In genomic region chr14:30716051-30716952, GRCm38 (mm10) we compare ENCODE assay signal across 8 mouse cellular contexts. TPM values are rescaled to one million over a fixed set of nuclear protein-coding genes. Genes with fewer than 3 reads are reported as not detected.
DNase-seq lines count a peak whose midpoint lies in the region; ATAC-seq and TF ChIP-seq lines count a peak whose summit lies in the region.

No protein-coding gene starts in this region.

- no peak for TF ChIP-seq CTCF in C2C12 (IDR thresholded peaks at IDR 0.05; ENCODE audit: control insufficient read depth, insufficient read depth, insufficient read length)
- no peak for TF ChIP-seq CTCF in heart, adult 2 months (IDR thresholded peaks at IDR 0.05)

- peaks cover 7% of the 10 kb centered on the region for H3K79me3 ChIP-seq in C2C12 (ENCODE audit: low read depth)

- H3K4me1 ChIP-seq in embryonic facial prominence, embryonic 12.5 days, result peaks cover 5% of the 10 kb centered on the region; the same call in 1 of the 2 replicates
- peaks cover 4% of the 10 kb centered on the region for H3K4me1 ChIP-seq in heart, adult 2 months (ENCODE audit: control insufficient read depth, insufficient read depth, low read length)
- H3K4me1 ChIP-seq in liver, embryonic 12.5 days, result peaks cover 44% of the 10 kb centered on the region
- 0 out of 2 replicates have a peak, but pooled peaks cover 8% of the 10 kb centered on the region for H3K4me1 ChIP-seq in stomach, embryonic 15.5 days

- no peak for TF ChIP-seq POLR2A in heart, adult 2 months (IDR thresholded peaks at IDR 0.05; ENCODE audit: insufficient read depth, low read depth, low read length)

- H3K9ac ChIP-seq in embryonic facial prominence, embryonic 12.5 days, result peak overlapping the region; percentile 88
- peak overlapping the region; percentile 93 for H3K9ac ChIP-seq in heart, adult 2 months (ENCODE audit: low read depth, low read length)
- peak overlapping the region; percentile 92 for H3K9ac ChIP-seq in liver, embryonic 12.5 days
- peak overlapping the region; percentile 82 for H3K9ac ChIP-seq in stomach, embryonic 15.5 days

- peaks cover 30% of the 10 kb centered on the region for H3K79me2 ChIP-seq in C2C12 (ENCODE audit: control insufficient read depth, insufficient read depth)
- no peaks in the 10 kb centered on the region for H3K79me2 ChIP-seq in heart, adult 2 months (replicated peaks; ENCODE audit: control insufficient read depth, insufficient read depth, low read length)

- H3K4me2 ChIP-seq in embryonic facial prominence, embryonic 12.5 days (replicated peaks), result peak overlapping the region; percentile 79
- peak overlapping the region; percentile 100 for H3K4me2 ChIP-seq in liver, embryonic 12.5 days
- H3K4me2 ChIP-seq in stomach, embryonic 15.5 days, result peak overlapping the region; percentile 92

- intact Hi-C loops in heart, adult 2 months (cut with DNase I), result loop anchor here (5.0 to 10.0 kb wide), 3 partner anchors 111 to 228 kb away; partner anchors contain the start of genes Itih1 and Tmem110

- H3K4me3 ChIP-seq in C2C12 (ENCODE audit: insufficient read depth, poor library complexity, severe bottlenecking), result peak overlapping the region; percentile 56
- H3K4me3 ChIP-seq in embryonic facial prominence, embryonic 12.5 days, result peak overlapping the region; percentile 85
- H3K4me3 ChIP-seq in heart, adult 2 months, result peak overlapping the region; percentile 81
- H3K4me3 ChIP-seq in liver, embryonic 12.5 days, result peak overlapping the region; percentile 91
- H3K4me3 ChIP-seq in stomach, embryonic 15.5 days (replicated peaks), result peak overlapping the region; percentile 89

- ATAC-seq in embryonic facial prominence, embryonic 12.5 days (ENCODE audit: insufficient number of reproducible peaks, insufficient read depth, low FRiP score, low TSS enrichment), result peak; percentile 17; the same call in 1 of the 2 replicates
- peak; percentile 61 for ATAC-seq in liver, embryonic 12.5 days
- ATAC-seq in monocyte, adult 5-6 weeks (replicated peaks; ENCODE audit: insufficient number of reproducible peaks, low FRiP score, low TSS enrichment, poor library complexity, severe bottlenecking), result 0 out of 2 replicates have a peak, but pooled peaks have one; percentile 2
- ATAC-seq in stomach, embryonic 15.5 days (ENCODE audit: insufficient read depth, low FRiP score, low read depth), result peak; percentile 48

- peak; percentile 87 for DNase-seq in adrenal gland, adult 2 months
- DNase-seq in heart, adult 2 months, result peak; percentile 81
- DNase-seq in kidney, adult 18-20 months, result peak; percentile 69

- TF ChIP-seq EP300 in heart, adult 2 months (IDR thresholded peaks at IDR 0.05; ENCODE audit: insufficient read depth, low read depth, low read length), result no peak

- peak overlapping the region; percentile 90 for H3K27ac ChIP-seq in embryonic facial prominence, embryonic 12.5 days
- peak overlapping the region; percentile 90 for H3K27ac ChIP-seq in heart, adult 2 months
- H3K27ac ChIP-seq in liver, embryonic 12.5 days, result peak overlapping the region; percentile 91
- H3K27ac ChIP-seq in stomach, embryonic 15.5 days, result peak overlapping the region; percentile 90

- no peaks in the 10 kb centered on the region for H3K27me3 ChIP-seq in C2C12 (ENCODE audit: control insufficient read depth, insufficient read depth, insufficient read length)
- peaks cover 8% of the 10 kb centered on the region for H3K27me3 ChIP-seq in embryonic facial prominence, embryonic 12.5 days
- H3K27me3 ChIP-seq in heart, adult 2 months (ENCODE audit: control insufficient read depth, insufficient read depth, low read length), result no peaks in the 10 kb centered on the region
- H3K27me3 ChIP-seq in liver, embryonic 12.5 days (replicated peaks), result peaks cover 18% of the 10 kb centered on the region
- H3K27me3 ChIP-seq in stomach, embryonic 15.5 days (replicated peaks), result peaks cover 11% of the 10 kb centered on the region

- WGBS in embryonic facial prominence, embryonic 12.5 days, result under 1% methylated on average over 55 of the region's 106 CpGs
- 1% methylated on average over 88 of the region's 106 CpGs for WGBS in heart, adult 2 months
- WGBS in liver, embryonic 12.5 days (ENCODE audit: insufficient replicate concordance), result under 1% methylated on average over 55 of the region's 106 CpGs
- WGBS in stomach, embryonic 15.5 days, result under 1% methylated on average over 62 of the region's 106 CpGs

- H3K36me3 ChIP-seq in C2C12 (ENCODE audit: control insufficient read depth, insufficient read depth), result no peaks in the 10 kb centered on the region
- H3K36me3 ChIP-seq in embryonic facial prominence, embryonic 12.5 days, result no peaks in the 10 kb centered on the region
- peaks cover 3% of the 10 kb centered on the region; the same call in 1 of the 2 replicates for H3K36me3 ChIP-seq in heart, adult 2 months (ENCODE audit: control insufficient read depth, insufficient read depth, low read length)
- no peaks in the 10 kb centered on the region for H3K36me3 ChIP-seq in liver, embryonic 12.5 days
- no peaks in the 10 kb centered on the region for H3K36me3 ChIP-seq in stomach, embryonic 15.5 days

- no peaks in the 10 kb centered on the region for H3K9me3 ChIP-seq in embryonic facial prominence, embryonic 12.5 days
- no peaks in the 10 kb centered on the region for H3K9me3 ChIP-seq in liver, embryonic 12.5 days (replicated peaks)
- H3K9me3 ChIP-seq in stomach, embryonic 15.5 days, result no peaks in the 10 kb centered on the region

- H3ac ChIP-seq in C2C12 (ENCODE audit: control insufficient read depth, insufficient read length, low read depth), result peak overlapping the region; percentile 88

TF ChIP-seq in C2C12, 6 proteins besides CTCF, POLR2A, EP300 and RAD21:
- no peak for TF ChIP-seq FOSL1 (IDR thresholded peaks at IDR 0.05; ENCODE audit: insufficient read depth, low read length, poor library complexity, severe bottlenecking)
- TF ChIP-seq MYOD1 (IDR thresholded peaks at IDR 0.05; ENCODE audit: control insufficient read depth, insufficient read length, low read depth), result no peak
- TF ChIP-seq CEBPB (IDR thresholded peaks at IDR 0.05; ENCODE audit: low read depth), result no peak
- TF ChIP-seq MAX (IDR thresholded peaks at IDR 0.05), result no peak

RNA-seq across cellular contexts. Expression of gene Sfmbt1, which starts 1.7 kb away (rescaled TPM):
- polyA plus RNA-seq in C2C12 (2012; fragmentation: generic; extraction: Trizol), result 5.1 TPM
- total RNA-seq in adrenal gland, adult 2 months (2021), result 10 to 100 TPM; 20.9 to 27.0 TPM
- polyA plus RNA-seq in adrenal gland, adult 2 months (2012; rRNA removed), result 0.66 and 0.81 TPM in 2 replicates
- 17.0 and 17.9 TPM in 2 replicates for polyA plus RNA-seq in embryonic facial prominence, embryonic 12.5 days (2016; fragmentation: Nextera tagmentation; extraction: Ambion mirVana)
- 10 to 100 TPM; 12.9 to 14.2 TPM for total RNA-seq in heart, adult 2 months (2021)
- 1.6 and 2.8 TPM in 2 replicates for polyA plus RNA-seq in heart, adult 2 months (2012; rRNA removed)
- 17.1 and 18.7 TPM in 2 replicates for polyA plus RNA-seq in liver, embryonic 12.5 days (2016; fragmentation: Nextera tagmentation; extraction: Ambion mirVana)
- total RNA-seq in monocyte, adult 5-6 weeks (2017), result 2.5 to 6.9 TPM (median 6.1 TPM) in 3 replicates
- 12.1 and 12.2 TPM in 2 replicates for polyA plus RNA-seq in stomach, embryonic 15.5 days (2015; fragmentation: Nextera tagmentation; extraction: Ambion mirVana)

Comparison
In these comparisons a context has a peak if more than half of its experiments do, and no peak if none do; other contexts are left out.
1. Peak in every context shown above with its lines: DNase-seq, ATAC-seq, H3K4me3 ChIP-seq and H3K27ac ChIP-seq.
2. ATAC-seq: peak in every context shown above with its lines; median percentile 61 in liver, embryonic 12.5 days; 48 in stomach, embryonic 15.5 days; 17 in embryonic facial prominence, embryonic 12.5 days; 2 in monocyte, adult 5-6 weeks.